18 mouse cellular contexts compared by ENCODE assay signal in genomic region chr19:19004023-19004656, GRCm38 (mm10).
DNase-seq lines count a peak whose midpoint lies in the region; ATAC-seq and TF ChIP-seq lines count a peak whose summit lies in the region.
"Had no signal": no experiment of that assay in that cellular context is flagged by ENCODE, and none has a peak within 500 bp of the region (broad histone marks: within the 10 kb centered on the region; RNA-seq: fewer than 3 reads in every experiment).

No protein-coding gene starts in this region.

- no peak for TF ChIP-seq CTCF in hindbrain, postnatal 0 days (IDR thresholded peaks at IDR 0.05; ENCODE audit: low read depth)

- no peak overlapping the region for H3K27ac ChIP-seq in hindbrain, embryonic 11.5 days (ENCODE audit: low read depth, low read length)
- H3K27ac ChIP-seq in hindbrain, postnatal 0 days, result no peak overlapping the region
- no peak overlapping the region for H3K27ac ChIP-seq in midbrain, embryonic 13.5 days
- H3K27ac ChIP-seq: embryonic facial prominence, embryonic 12.5 days; heart, embryonic 10.5 days; limb, embryonic 12.5 days; liver, embryonic 14.5 days had no signal

- no peak overlapping the region for H3K9ac ChIP-seq in hindbrain, embryonic 11.5 days (ENCODE audit: low read depth, low read length)
- no peak overlapping the region for H3K9ac ChIP-seq in hindbrain, postnatal 0 days (replicated peaks; ENCODE audit: low read length)
- no peak overlapping the region for H3K9ac ChIP-seq in midbrain, embryonic 13.5 days (replicated peaks)
- H3K9ac ChIP-seq: embryonic facial prominence, embryonic 12.5 days; limb, embryonic 12.5 days; liver, embryonic 14.5 days had no signal

- WGBS in hindbrain, embryonic 11.5 days, result 49% methylated on average over 8 of the region's 11 CpGs
- WGBS in hindbrain, postnatal 0 days, result 39% methylated on average over 10 of the region's 11 CpGs
- WGBS in midbrain, embryonic 13.5 days, result 50% methylated on average over 8 of the region's 11 CpGs

- no peaks in the 10 kb centered on the region for H3K4me1 ChIP-seq in hindbrain, embryonic 11.5 days (replicated peaks; ENCODE audit: control insufficient read depth, insufficient read depth, low read length)
- H3K4me1 ChIP-seq in hindbrain, postnatal 0 days (ENCODE audit: insufficient read depth, low read length), result no peaks in the 10 kb centered on the region
- H3K4me1 ChIP-seq in midbrain, embryonic 13.5 days (replicated peaks), result peaks cover 25% of the 10 kb centered on the region
- H3K4me1 ChIP-seq: embryonic facial prominence, embryonic 12.5 days; heart, embryonic 10.5 days had no signal

- H3K36me3 ChIP-seq in hindbrain, embryonic 11.5 days (ENCODE audit: control insufficient read depth, insufficient read depth, low read length), result no peaks in the 10 kb centered on the region
- H3K36me3 ChIP-seq in hindbrain, postnatal 0 days (ENCODE audit: insufficient read depth, low read length), result no peaks in the 10 kb centered on the region
- no peaks in the 10 kb centered on the region for H3K36me3 ChIP-seq in midbrain, embryonic 13.5 days
- H3K36me3 ChIP-seq: embryonic facial prominence, embryonic 12.5 days; heart, embryonic 10.5 days; limb, embryonic 12.5 days had no signal

- H3K9me3 ChIP-seq in hindbrain, embryonic 11.5 days (ENCODE audit: control insufficient read depth, low read length), result no peaks in the 10 kb centered on the region
- H3K9me3 ChIP-seq in hindbrain, postnatal 0 days (ENCODE audit: low read length), result no peaks in the 10 kb centered on the region
- no peaks in the 10 kb centered on the region for H3K9me3 ChIP-seq in midbrain, embryonic 13.5 days
- H3K9me3 ChIP-seq: embryonic facial prominence, embryonic 12.5 days; heart, embryonic 10.5 days; limb, embryonic 12.5 days had no signal

- DNase-seq in hindbrain, embryonic 11.5 days (ENCODE audit: low spot score), result peak; percentile 18
- DNase-seq in hindbrain, postnatal 0 days (ENCODE audit: low spot score), result no peak
- DNase-seq in retina, adult 2 months (ENCODE audit: low read depth, low spot score), result peak; percentile 64
- DNase-seq in retina, embryonic 14.5 days (ENCODE audit: low spot score), result no peak
- peak; percentile 57 for DNase-seq in retina, postnatal 7 days (ENCODE audit: low read depth, low spot score)
- no peak for DNase-seq in heart, postnatal 10 days
- DNase-seq in frontal cortex, postnatal 25 days (ENCODE audit: low spot score in 2 of 2), result no peak
- DNase-seq: cerebellum, adult 11-12 months; cerebellum, postnatal 36 days; gastrocnemius, postnatal 10 days; heart, postnatal 4 days; kidney, adult 18-20 months; thymus, adult 18-20 months had no signal

- no peaks in the 10 kb centered on the region for H3K27me3 ChIP-seq in hindbrain, embryonic 11.5 days (ENCODE audit: control insufficient read depth, insufficient read depth, low read length)
- H3K27me3 ChIP-seq in hindbrain, postnatal 0 days (ENCODE audit: insufficient read depth, low read length), result no peaks in the 10 kb centered on the region
- no peaks in the 10 kb centered on the region for H3K27me3 ChIP-seq in midbrain, embryonic 13.5 days
- H3K27me3 ChIP-seq: embryonic facial prominence, embryonic 12.5 days; limb, embryonic 12.5 days had no signal

- intact Hi-C loops in heart, postnatal 10 days (cut with DNase I), result no loop called here

- H3K4me2 ChIP-seq in hindbrain, embryonic 11.5 days (replicated peaks; ENCODE audit: low read depth, low read length), result no peak overlapping the region
- H3K4me2 ChIP-seq in hindbrain, postnatal 0 days (ENCODE audit: low read depth, low read length), result no peak overlapping the region
- no peak overlapping the region for H3K4me2 ChIP-seq in midbrain, embryonic 13.5 days (replicated peaks)
- H3K4me2 ChIP-seq: embryonic facial prominence, embryonic 12.5 days; limb, embryonic 12.5 days had no signal

- no peak overlapping the region for H3K4me3 ChIP-seq in hindbrain, embryonic 11.5 days (ENCODE audit: low read depth, low read length)
- no peak overlapping the region for H3K4me3 ChIP-seq in hindbrain, postnatal 0 days (ENCODE audit: low read length)
- no peak overlapping the region for H3K4me3 ChIP-seq in midbrain, embryonic 13.5 days (replicated peaks)
- H3K4me3 ChIP-seq: embryonic facial prominence, embryonic 12.5 days; heart, embryonic 10.5 days; limb, embryonic 12.5 days had no signal

- ATAC-seq in hindbrain, embryonic 11.5 days (ENCODE audit: low FRiP score), result peak; percentile 79
- no peak for ATAC-seq in hindbrain, postnatal 0 days
- peak; percentile 67 for ATAC-seq in midbrain, embryonic 13.5 days

Comparison
In these comparisons a context has a peak if more than half of its experiments do, and no peak if none do; other contexts are left out.
1. DNase-seq: peak in hindbrain, embryonic 11.5 days (single experiment), retina, adult 2 months (single experiment) and retina, postnatal 7 days (single experiment); none in hindbrain, postnatal 0 days (single experiment), retina, embryonic 14.5 days (single experiment), heart, postnatal 10 days (0 of 2) and frontal cortex, postnatal 25 days (0 of 2).